Mouse (Mus musculus): ENCODE results near the gene Pigh.

DNA sequence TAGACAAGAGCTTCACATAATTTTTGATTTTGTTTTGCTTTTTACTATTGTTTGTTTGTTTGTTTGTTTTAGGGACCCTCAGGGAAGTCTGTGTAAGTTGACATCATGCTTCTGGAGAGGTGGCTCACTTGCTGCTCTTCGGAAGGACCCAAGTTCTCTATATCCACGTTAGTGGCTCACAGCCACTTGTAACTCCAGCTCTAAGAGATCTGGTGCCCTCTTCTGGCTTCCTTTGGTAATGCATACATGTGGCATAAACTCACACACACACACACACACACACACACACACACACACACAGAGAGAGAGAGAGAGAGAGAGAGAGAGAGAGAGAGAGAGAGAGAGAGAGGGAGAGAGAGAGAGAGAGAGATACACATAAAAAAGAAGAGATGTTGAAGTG lies 15.1 kb upstream of the Pigh start:
- no peak for TF ChIP-seq CTCF (IDR thresholded peaks at IDR 0.05; ENCODE audit: low read depth, low read length)
- TF ChIP-seq GATA2 (IDR thresholded peaks at IDR 0.05; ENCODE audit: borderline replicate concordance, low read depth, low read length): no peak
- no peak for TF ChIP-seq TAL1 (conservative IDR thresholded peaks at IDR 0.05; ENCODE audit: low read depth, low read length)
- no peak for TF ChIP-seq GATA1 (IDR thresholded peaks at IDR 0.05; ENCODE audit: borderline replicate concordance, low read length)
- no peak for TF ChIP-seq POLR2AphosphoS5 (IDR thresholded peaks at IDR 0.05; ENCODE audit: insufficient replicate concordance, low read depth, low read length)

Data from G1E (cell line).